Mouse (Mus musculus) kidney, embryonic 14.5 days (tissue): Measurements from ENCODE around the gene Edrf1. TPM values are rescaled to one million over a fixed set of nuclear protein-coding genes. Genes with fewer than 3 reads are reported as not detected.
A peak's percentile ranks its signal among the peaks of the same experiment; 100 is the strongest.

ENCODE experiments used
- ATAC-seq: fragments of 200-750 bp; cut with Nextera tagmentation; 2 replicates; pipeline ENCODE4 v1.8.0; 2017; ENCODE audit warnings: moderate number of reproducible peaks, mild to moderate bottlenecking, moderate TSS enrichment, moderate library complexity; ENCODE audit not compliant: low FRiP score, low TSS enrichment
- H3K27ac ChIP-seq: fragments of 300-500 bp; sonication (generic); 2 replicates; pipeline ENCODE4 v1.5.1; 2014; ENCODE audit warnings: low read depth, mild to moderate bottlenecking, low read length, moderate library complexity, mixed read lengths
- H3K27me3 ChIP-seq: fragments of 300-500 bp; sonication (generic); 2 replicates; pipeline ENCODE4 v1.6.1; 2014; ENCODE audit warnings: mild to moderate bottlenecking, low read length; ENCODE audit not compliant: control insufficient read depth, insufficient read depth
- H3K36me3 ChIP-seq: fragments of 300-500 bp; sonication (generic); 2 replicates; pipeline ENCODE4 v1.6.1; 2014; ENCODE audit warnings: low read length, mixed read lengths; ENCODE audit not compliant: control insufficient read depth, insufficient read depth
- H3K4me1 ChIP-seq: fragments of 300-500 bp; sonication (generic); 2 replicates; pipeline ENCODE4 v1.6.1; 2014; ENCODE audit warnings: low read length, mixed read lengths; ENCODE audit not compliant: control insufficient read depth, insufficient read depth
- H3K4me2 ChIP-seq: fragments of 300-500 bp; sonication (generic); replicated peaks from 2 replicates; pipeline ENCODE4 v1.6.1; 2014; ENCODE audit warnings: low read depth, mild to moderate bottlenecking, low read length
- H3K4me3 ChIP-seq: fragments of 300-500 bp; sonication (generic); 2 replicates; pipeline ENCODE4 v1.5.1; 2014; ENCODE audit warnings: mild to moderate bottlenecking, low read length
- H3K9ac ChIP-seq: fragments of 300-500 bp; sonication (generic); 2 replicates; pipeline ENCODE4 v1.6.1; 2014; ENCODE audit warnings: low read depth, mild to moderate bottlenecking, low read length, moderate library complexity
- H3K9me3 ChIP-seq: fragments of 300-500 bp; sonication (generic); 2 replicates; pipeline ENCODE4 v1.6.1; 2016; ENCODE audit warnings: low read length; ENCODE audit not compliant: control insufficient read depth
- WGBS: fragments of 180-500 bp; shearing (Covaris S2); extraction: QIAGEN DNeasy Blood & Tissue Kit; methylation state at CpG from one replicate; pipeline ENCODE4 v1.1.7; 2014; 5-methylcytosine and 5-hydroxymethylcytosine counted together
- polyA plus RNA-seq: library from polyadenylated mRNA; unstranded; fragments of >200 nt; fragmentation: Nextera tagmentation; extraction: Ambion mirVana; gene quantifications from 2 replicates; pipeline ENCODE4 v1.2.1, GENCODE M21; 2014

Edrf1 gene
- 14.3 and 26.9 TPM in 2 replicates for polyA plus RNA-seq

DNA sequence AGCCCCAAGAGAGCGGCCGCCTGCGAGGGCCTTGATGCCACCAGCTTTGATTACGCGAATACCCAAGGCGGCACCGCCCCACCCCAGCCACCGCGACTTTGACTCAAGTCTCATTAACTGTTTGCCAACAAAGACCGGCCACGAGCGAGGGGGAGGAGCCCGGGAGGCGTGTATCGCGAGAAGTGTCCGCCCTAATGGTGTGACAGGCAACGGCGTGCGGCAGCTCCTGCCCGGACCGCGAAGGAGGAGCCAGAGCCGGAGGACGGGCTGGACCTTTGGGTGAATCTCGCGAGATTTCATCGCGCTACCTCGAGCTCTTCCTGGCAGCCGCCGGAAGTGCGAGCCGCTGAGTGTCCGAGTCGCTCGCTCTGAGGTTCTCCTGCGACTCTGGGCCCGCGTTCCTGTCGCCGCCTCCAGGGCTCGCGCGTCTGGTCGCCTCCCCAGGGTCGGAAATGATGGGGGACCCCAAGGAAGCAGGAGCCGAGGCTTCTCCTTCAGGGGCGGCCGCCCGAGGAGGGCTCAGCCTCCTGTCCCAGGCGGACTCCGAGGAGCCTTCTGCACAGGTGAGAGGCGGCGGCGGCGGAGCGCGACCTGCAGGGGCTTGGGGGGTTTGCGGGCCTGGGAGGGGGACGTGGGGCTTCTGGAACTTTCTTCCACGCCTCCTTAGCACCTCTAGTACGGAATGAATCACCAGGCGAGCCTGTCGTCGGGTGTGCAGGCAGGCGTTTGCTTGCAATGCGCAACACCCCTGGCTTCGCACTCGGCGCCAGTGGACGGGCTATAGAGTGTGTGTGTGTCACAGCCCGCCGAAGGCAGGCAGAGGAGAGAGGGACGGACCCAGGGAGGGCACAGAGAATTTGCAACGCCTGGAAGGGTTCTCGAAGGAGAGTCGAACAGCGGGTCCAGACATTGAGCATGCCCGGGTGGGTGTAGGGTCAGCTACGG lies at the start of gene Edrf1:
Edrf1 (plus strand) TSS at position 183 of the 945 bp plus-strand sequence.
- Histone ChIP-seq H3K4me1 (peaks cover 4% of the 10 kb centered on the region), H3K9ac (peak within 1 kb of the TSS; percentile 86), H3K9me3 (no peaks in the 10 kb centered on the region), H3K4me2 (peak within 1 kb of the TSS; percentile 80), H3K4me3 (peak within 1 kb of the TSS; percentile 94), H3K27ac (peak within 1 kb of the TSS; percentile 89), H3K27me3 (no peaks in the 10 kb centered on the region), H3K36me3 (peaks cover 34% of the 10 kb centered on the region)
- ATAC-seq: peak; percentile 98
- WGBS: under 1% methylated on average over 81 of the region's 81 CpGs

DNA sequence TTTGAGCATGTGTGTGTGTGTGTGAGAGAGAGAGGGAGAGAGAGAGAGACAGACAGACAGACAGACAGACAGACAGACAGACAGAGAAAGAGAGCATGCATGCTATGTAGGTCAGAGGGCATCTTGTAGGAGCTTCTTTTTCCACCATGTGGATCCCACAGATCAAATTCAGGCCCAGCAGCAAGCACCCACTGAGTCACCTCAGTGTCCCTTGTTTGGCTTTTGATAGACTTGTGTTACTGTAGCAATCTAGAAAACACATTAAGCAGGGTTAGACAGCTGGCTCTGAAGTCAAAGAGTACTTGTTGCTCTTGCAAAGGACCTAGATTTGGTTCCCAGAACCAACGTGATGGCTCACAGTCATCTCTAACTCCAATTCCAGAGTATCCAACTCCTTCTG lies 45.6 kb upstream of the Edrf1 start:
- no peak overlapping the region for H3K4me3 ChIP-seq

DNA sequence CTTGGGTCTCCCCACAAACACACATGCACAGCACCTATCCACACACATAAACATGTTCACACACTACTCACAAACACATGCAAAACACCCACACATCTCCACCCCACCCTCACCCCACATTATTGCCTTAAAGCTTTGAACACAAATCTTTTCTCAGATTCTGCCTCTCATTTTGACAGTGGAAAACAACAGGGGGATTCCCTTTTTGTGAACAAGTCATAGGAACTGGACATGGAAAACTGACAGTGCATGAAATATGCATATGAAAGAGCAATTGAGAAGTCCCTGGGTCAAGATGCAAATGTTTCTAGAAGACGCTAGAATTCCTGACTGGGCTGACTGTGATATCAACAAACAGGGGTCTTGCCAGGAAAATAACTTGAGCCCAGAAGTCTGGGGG lies 36.8 kb upstream of the Edrf1 start:
- Histone ChIP-seq H3K4me1 (peaks cover 6% of the 10 kb centered on the region; the same call in 1 of the 2 replicates), H3K4me3 (no peak overlapping the region), H3K36me3 (no peaks in the 10 kb centered on the region), H3K9ac (no peak overlapping the region), H3K27me3 (no peaks in the 10 kb centered on the region), H3K9me3 (no peaks in the 10 kb centered on the region), H3K4me2 (no peak overlapping the region), H3K27ac (no peak overlapping the region)
- 56% methylated on average over 1 of the region's 1 CpGs for WGBS
- no peak for ATAC-seq

More for the DNA sequence above, 45.6 kb upstream of the Edrf1 start:
- WGBS: 88% methylated on average over 1 of the region's 1 CpGs
- Histone ChIP-seq H3K27me3 (no peaks in the 10 kb centered on the region), H3K4me2 (no peak overlapping the region), H3K9ac (no peak overlapping the region), H3K9me3 (no peaks in the 10 kb centered on the region), H3K27ac (no peak overlapping the region), H3K4me1 (no peaks in the 10 kb centered on the region), H3K36me3 (no peaks in the 10 kb centered on the region)
- ATAC-seq: no peak

DNA sequence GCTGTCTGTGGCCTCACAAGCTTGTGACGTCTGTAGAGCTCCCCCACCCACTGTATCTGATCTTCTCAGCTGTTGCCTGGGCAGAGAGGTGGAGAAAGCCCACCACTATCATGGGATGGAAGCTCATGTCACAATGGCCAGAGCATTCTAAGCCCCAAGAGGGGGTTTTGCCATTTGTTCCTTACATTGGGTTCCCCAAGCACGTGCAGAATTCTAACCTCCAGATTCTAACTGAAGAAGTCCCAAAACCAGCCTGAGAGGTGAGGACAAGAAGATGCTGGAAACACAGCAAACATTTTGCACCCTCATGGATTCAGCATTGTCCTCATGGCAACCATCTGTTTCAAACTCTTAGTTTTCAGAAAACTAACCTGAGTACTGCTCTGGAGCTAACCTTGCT lies 35.3 kb upstream of the Edrf1 start, which contains the start of gene Tex36:
Tex36 (minus strand) TSS at position 101 of the 400 bp plus-strand sequence.
- Histone ChIP-seq H3K36me3 (no peaks in the 10 kb centered on the region), H3K27me3 (no peaks in the 10 kb centered on the region), H3K4me2 (no peak within 1 kb of the TSS), H3K9ac (no peak within 1 kb of the TSS), H3K4me1 (peaks cover 7% of the 10 kb centered on the region), H3K9me3 (no peaks in the 10 kb centered on the region), H3K4me3 (no peak within 1 kb of the TSS), H3K27ac (no peak within 1 kb of the TSS)
- 53% methylated on average over 2 of the region's 2 CpGs for WGBS
- ATAC-seq: no peak

DNA sequence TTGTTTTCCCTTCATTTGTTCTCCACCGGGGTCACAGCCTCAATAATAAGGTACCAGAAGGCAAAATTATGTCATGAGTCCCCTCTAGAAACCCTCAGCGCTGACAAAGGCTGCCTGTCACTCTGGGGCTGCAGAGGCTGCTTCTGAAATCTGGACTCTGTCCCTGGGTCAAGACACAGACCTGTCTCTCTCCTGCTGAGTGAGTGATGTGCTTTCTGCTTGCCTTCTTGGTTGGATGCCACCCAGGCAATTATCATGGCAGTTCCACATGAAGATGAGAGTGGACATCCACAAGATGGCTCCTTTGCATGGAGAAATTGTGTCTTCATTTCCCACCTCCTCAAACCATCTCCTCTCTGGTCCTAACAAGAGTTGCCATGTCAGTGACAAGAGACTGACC lies 34.2 kb upstream of the Edrf1 start:
- Histone ChIP-seq H3K27ac (no peak overlapping the region), H3K9ac (no peak overlapping the region), H3K27me3 (no peaks in the 10 kb centered on the region), H3K4me3 (no peak overlapping the region), H3K4me2 (no peak overlapping the region), H3K36me3 (no peaks in the 10 kb centered on the region), H3K4me1 (peaks cover 16% of the 10 kb centered on the region), H3K9me3 (no peaks in the 10 kb centered on the region)
- no peak for ATAC-seq
- WGBS: 84% methylated on average over 2 of the region's 2 CpGs

DNA sequence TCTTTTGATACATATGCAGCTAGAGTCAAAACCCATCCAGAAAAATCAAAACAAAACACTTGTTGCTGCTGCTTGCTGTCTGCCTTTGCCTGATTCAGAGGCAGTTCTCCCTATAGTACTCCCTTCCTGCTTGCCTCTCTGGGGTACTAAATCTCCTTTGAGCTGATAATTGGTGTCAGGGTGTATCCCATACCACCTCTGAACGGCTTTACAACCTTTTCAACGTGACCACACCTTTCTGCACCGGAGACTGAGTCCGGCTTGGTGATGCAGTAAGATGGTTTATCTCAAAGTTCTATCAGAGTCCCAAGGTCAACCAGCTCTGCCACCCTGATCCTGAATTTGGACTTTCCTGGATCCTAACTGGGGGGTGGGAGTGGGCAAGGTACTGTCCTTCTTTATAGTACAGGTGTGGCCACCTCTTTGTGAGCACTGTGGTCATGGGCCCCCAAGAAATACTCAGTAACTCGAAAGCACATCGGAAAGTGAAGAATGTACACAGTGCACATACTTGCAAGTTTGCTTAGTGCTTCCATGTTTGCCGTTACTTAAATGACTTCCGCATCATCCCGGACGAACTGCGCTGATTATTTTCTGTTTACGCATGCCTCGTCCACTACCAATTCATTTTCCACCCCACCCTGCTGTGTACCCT lies 32.8 kb upstream of the Edrf1 start:
- no peaks in the 10 kb centered on the region for H3K27me3 ChIP-seq
- no peak overlapping the region for H3K27ac ChIP-seq
- H3K4me2 ChIP-seq: no peak overlapping the region
- no peak for ATAC-seq
- H3K4me1 ChIP-seq: peaks cover 18% of the 10 kb centered on the region
- no peak overlapping the region for H3K4me3 ChIP-seq
- H3K36me3 ChIP-seq: no peaks in the 10 kb centered on the region
- WGBS: 43% methylated on average over 13 of the region's 13 CpGs
- no peak overlapping the region for H3K9ac ChIP-seq
- H3K9me3 ChIP-seq: no peaks in the 10 kb centered on the region

DNA sequence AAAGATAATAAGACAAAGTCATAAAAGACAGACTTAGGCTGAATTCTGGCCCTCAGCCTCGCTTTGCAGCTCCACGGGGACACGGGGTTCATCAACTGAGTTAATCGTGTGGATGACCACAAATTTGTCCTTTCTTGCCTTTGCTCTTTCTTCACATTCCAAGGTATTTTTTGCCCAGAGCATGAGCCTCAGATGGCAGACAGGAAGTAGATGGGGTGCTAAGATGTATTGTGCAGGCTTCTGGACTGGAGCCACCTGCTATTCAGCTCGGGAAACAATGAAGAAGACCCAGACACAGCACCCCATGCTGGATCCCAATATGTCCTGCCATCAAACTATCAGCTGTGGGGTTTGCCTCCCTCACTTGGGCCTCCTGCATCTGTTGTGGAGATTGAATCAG lies 30.0 kb upstream of the Edrf1 start:
- H3K4me2 ChIP-seq: no peak overlapping the region
- no peak for ATAC-seq
- 50% methylated on average over 5 of the region's 5 CpGs for WGBS
- no peak overlapping the region for H3K4me3 ChIP-seq
- no peak overlapping the region for H3K9ac ChIP-seq
- no peaks in the 10 kb centered on the region for H3K27me3 ChIP-seq
- H3K36me3 ChIP-seq: no peaks in the 10 kb centered on the region
- H3K9me3 ChIP-seq: no peaks in the 10 kb centered on the region
- H3K4me1 ChIP-seq: peaks cover 18% of the 10 kb centered on the region
- H3K27ac ChIP-seq: no peak overlapping the region

DNA sequence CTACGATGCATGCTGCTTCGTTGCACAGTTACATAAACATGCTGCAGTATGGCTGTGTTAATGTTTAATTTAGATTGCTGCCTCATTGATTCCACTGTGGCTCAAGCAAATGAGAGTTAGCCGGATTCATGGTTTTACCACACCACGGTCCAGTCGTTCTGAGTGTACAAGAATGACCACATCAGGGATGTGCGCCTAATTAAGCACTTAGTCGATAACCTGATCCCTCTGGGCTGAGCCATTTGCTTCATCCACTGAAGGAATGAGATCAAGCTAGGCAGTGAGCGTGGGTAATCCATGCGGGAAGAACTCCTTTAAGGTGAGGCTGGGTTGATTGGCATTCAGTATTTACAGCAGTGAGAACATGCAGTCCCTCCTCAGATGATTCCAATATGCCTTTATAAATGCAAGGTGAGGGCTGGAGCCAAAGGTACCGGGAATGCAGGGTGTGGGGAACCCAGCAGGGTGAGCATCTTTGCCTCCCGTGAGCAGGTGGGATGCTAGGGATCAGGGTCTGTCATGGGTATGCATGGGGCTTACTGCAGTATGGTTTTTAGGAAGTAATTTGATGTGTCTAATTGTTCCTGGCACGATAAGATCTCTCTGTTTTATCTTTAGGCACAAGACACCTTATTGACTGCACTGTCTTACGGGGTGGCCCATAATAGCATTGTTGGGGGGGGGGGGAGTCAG lies 29.3 kb upstream of the Edrf1 start:
- 32% methylated on average over 13 of the region's 13 CpGs for WGBS
- Histone ChIP-seq H3K4me1 (peaks cover 18% of the 10 kb centered on the region), H3K27me3 (no peaks in the 10 kb centered on the region), H3K4me3 (no peak overlapping the region), H3K9me3 (no peaks in the 10 kb centered on the region), H3K36me3 (no peaks in the 10 kb centered on the region), H3K4me2 (peak overlapping the region; percentile 21; the same call in 1 of the 2 replicates), H3K27ac (no peak overlapping the region), H3K9ac (no peak overlapping the region)
- peak; percentile 86 for ATAC-seq
